Mouse (Mus musculus): ENCODE data around the gene Irf5.

DNA sequence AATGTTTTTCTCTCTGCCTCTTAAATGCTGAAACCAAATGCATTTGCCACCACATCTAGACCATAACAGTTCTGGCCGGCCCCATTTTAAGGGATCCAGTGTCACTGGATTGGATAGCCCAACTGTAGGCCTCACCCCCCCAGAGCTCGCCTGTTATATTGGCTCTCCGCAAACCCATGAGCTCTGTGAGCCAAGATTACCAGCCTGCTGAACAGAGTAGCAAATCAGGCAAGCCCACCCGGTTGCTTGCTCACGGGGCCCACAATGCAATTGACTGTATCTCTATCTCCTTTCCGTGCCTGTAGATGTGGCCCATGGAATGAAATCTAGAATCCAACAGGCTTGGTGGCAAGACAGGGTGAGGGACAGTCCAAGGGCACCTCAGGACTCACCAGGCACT, 25.6 kb upstream of the Irf5 start:
- TF ChIP-seq CTCF (IDR thresholded peaks at IDR 0.05; ENCODE audit: low read depth) (no peak), EP300 (optimal IDR thresholded peaks at IDR 0.05) (no peak)
